In the genomic region with DNA sequence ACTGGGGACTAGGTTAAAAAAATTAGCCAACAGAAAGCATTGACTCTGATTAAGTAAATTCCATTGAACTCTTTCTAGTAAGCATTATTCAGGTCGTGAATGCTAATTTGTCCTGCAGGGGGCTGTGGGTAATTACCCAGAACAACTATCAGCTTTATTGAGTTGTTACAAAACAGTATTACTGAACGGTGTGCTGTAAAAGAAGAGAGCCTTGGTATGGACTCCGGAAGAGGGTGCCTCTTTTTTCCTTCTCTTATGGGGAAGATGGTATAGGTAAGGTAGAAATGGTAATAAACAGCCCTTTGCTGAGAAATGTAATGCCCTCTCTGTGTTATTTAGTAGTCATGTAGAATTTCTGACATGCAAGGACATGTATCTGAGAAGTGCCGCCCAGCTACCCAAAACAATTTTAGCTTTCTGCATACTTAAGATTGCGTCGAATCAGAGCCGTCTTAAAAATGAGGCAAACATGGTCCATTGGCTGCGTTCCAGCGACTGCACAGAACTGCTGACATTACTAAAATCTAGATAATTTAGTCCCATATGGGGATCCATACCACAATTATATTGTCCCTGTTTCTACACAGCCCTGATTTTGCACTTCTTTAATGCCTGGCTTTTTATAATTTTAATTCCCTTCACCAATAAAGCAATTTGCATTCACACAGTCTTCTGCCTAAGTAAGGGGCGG, we compare ENCODE assay signal across 12 mouse cellular contexts.
DNase-seq lines count a peak whose midpoint lies in the region; ATAC-seq and TF ChIP-seq lines count a peak whose summit lies in the region.
"Had no signal": no experiment of that assay in that cellular context is flagged by ENCODE, and none has a peak within 500 bp of the region (broad histone marks: within the 10 kb centered on the region; RNA-seq: fewer than 3 reads in every experiment).

No protein-coding gene starts in this region.

- DNase-seq in layer of hippocampus, adult 11-12 months (ENCODE audit: low spot score), result peak; percentile 17
- no peak for DNase-seq in layer of hippocampus, postnatal 14 days (ENCODE audit: low spot score in 2 of 2)
- peak; percentile 72 to 79 for DNase-seq in right cerebral cortex, postnatal 10 days (ENCODE audit: low spot score in 2 of 2)
- DNase-seq in right cerebral cortex, postnatal 25 days, result no peak
- peak; percentile 82 for DNase-seq in forebrain, postnatal 0 days
- no peak for DNase-seq in thymus, postnatal 0 days (ENCODE audit: low spot score)
- DNase-seq: adrenal gland, postnatal 36 days; heart, postnatal 14 days; thymus, adult 2 months had no signal

- no peaks in the 10 kb centered on the region for H3K36me3 ChIP-seq in forebrain, postnatal 0 days (ENCODE audit: insufficient read depth)
- no peaks in the 10 kb centered on the region for H3K36me3 ChIP-seq in neural tube, embryonic 15.5 days
- H3K36me3 ChIP-seq: G1E had no signal

- H3K27ac ChIP-seq in forebrain, postnatal 0 days (ENCODE audit: low read depth, low read length), result peak overlapping the region; percentile 54
- H3K27ac ChIP-seq in neural tube, embryonic 15.5 days (replicated peaks), result no peak overlapping the region; the same call in 1 of the 2 replicates
- H3K27ac ChIP-seq: macrophage had no signal

- H3K9ac ChIP-seq in forebrain, postnatal 0 days, result peak overlapping the region; percentile 14; the same call in 1 of the 2 replicates
- H3K9ac ChIP-seq in neural tube, embryonic 15.5 days (replicated peaks), result no peak overlapping the region

- peak overlapping the region; percentile 16; the same call in 1 of the 2 replicates for H3K4me3 ChIP-seq in forebrain, postnatal 0 days (ENCODE audit: low read depth, low read length)
- H3K4me3 ChIP-seq in neural tube, embryonic 15.5 days (replicated peaks), result no peak overlapping the region

- no peaks in the 10 kb centered on the region for H3K27me3 ChIP-seq in forebrain, postnatal 0 days (ENCODE audit: insufficient read depth, low read length)
- H3K27me3 ChIP-seq in neural tube, embryonic 15.5 days (replicated peaks), result no peaks in the 10 kb centered on the region

- peak; percentile 22; the same call in 1 of the 2 replicates for TF ChIP-seq CTCF in forebrain, postnatal 0 days (IDR thresholded peaks at IDR 0.05; ENCODE audit: low read depth)

- 21% methylated on average over 10 of the region's 10 CpGs for WGBS in forebrain, postnatal 0 days
- WGBS in neural tube, embryonic 15.5 days, result 17% methylated on average over 10 of the region's 10 CpGs

- peaks cover 6% of the 10 kb centered on the region; the same call in 1 of the 2 replicates for H3K4me1 ChIP-seq in forebrain, postnatal 0 days (ENCODE audit: insufficient read depth)
- H3K4me1 ChIP-seq in neural tube, embryonic 15.5 days, result peaks cover 10% of the 10 kb centered on the region; the same call in 1 of the 2 replicates

- peak; percentile 71 for ATAC-seq in forebrain, postnatal 0 days
- ATAC-seq in neural tube, embryonic 15.5 days (ENCODE audit: low FRiP score), result peak; percentile 80

- peak overlapping the region; percentile 31 for H3K4me2 ChIP-seq in forebrain, postnatal 0 days (ENCODE audit: low read depth)
- peak overlapping the region; percentile 38 for H3K4me2 ChIP-seq in neural tube, embryonic 15.5 days

- no peaks in the 10 kb centered on the region for H3K9me3 ChIP-seq in forebrain, postnatal 0 days (ENCODE audit: low read length)
- no peaks in the 10 kb centered on the region for H3K9me3 ChIP-seq in neural tube, embryonic 15.5 days (replicated peaks)

Comparison
In these comparisons a context has a peak if more than half of its experiments do, and no peak if none do; other contexts are left out.
1. DNase-seq: peak in layer of hippocampus, adult 11-12 months (single experiment), right cerebral cortex, postnatal 10 days (2 of 2) and forebrain, postnatal 0 days (single experiment); none in layer of hippocampus, postnatal 14 days (0 of 2), right cerebral cortex, postnatal 25 days (single experiment) and thymus, postnatal 0 days (single experiment).